Mouse (Mus musculus): ENCODE results near the gene Nradd. TPM values are rescaled to one million over a fixed set of nuclear protein-coding genes. Genes with fewer than 3 reads are reported as not detected.

Nradd gene
- total and polyA plus RNA-seq, 2 experiments from 2014 or later: 17.4 to 23.2 TPM

- Histone ChIP-seq H3K4me1 (ENCODE audit: insufficient read depth, low read length) (peaks cover 5% of the 10 kb centered on the region), H3K4me3 (ENCODE audit: low read depth, low read length) (peak overlapping the region; percentile 38), H3K27ac (ENCODE audit: low read depth, low read length) (no peak overlapping the region), H3K9ac (replicated peaks; ENCODE audit: low read length, poor library complexity, severe bottlenecking) (peak overlapping the region; percentile 50; the same call in 1 of the 2 replicates), H3K4me2 (ENCODE audit: low read depth, low read length, poor library complexity, severe bottlenecking) (peak overlapping the region; percentile 67), H3K27me3 (ENCODE audit: insufficient read depth, low read length) (no peaks in the 10 kb centered on the region), H3K9me3 (ENCODE audit: low read length) (no peaks in the 10 kb centered on the region), H3K36me3 (ENCODE audit: insufficient read depth, low read length) (peaks cover 41% of the 10 kb centered on the region)
- WGBS: 41% methylated on average over 8 of the region's 8 CpGs
- DNase-seq (ENCODE audit: low spot score) (no peak), ATAC-seq (ENCODE audit: low FRiP score) (no peak)
- TF ChIP-seq CTCF (IDR thresholded peaks at IDR 0.05): no peak
Observed at GRCm38 (mm10) chr9:110623416-110624195, 646 bp downstream of the Nradd start.

- no peak overlapping the region for H3K27ac ChIP-seq (ENCODE audit: low read depth, low read length)
- ATAC-seq (ENCODE audit: low FRiP score): no peak
- no peak overlapping the region for H3K4me2 ChIP-seq (ENCODE audit: low read depth, low read length, poor library complexity, severe bottlenecking)
- H3K9me3 ChIP-seq (ENCODE audit: low read length): no peaks in the 10 kb centered on the region
- H3K4me1 ChIP-seq (ENCODE audit: insufficient read depth, low read length): peaks cover 5% of the 10 kb centered on the region
- WGBS: 87% methylated on average over 12 of the region's 12 CpGs
- H3K4me3 ChIP-seq (ENCODE audit: low read depth, low read length): no peak overlapping the region
- peaks cover 37% of the 10 kb centered on the region for H3K36me3 ChIP-seq (ENCODE audit: insufficient read depth, low read length)
- no peak for TF ChIP-seq CTCF (IDR thresholded peaks at IDR 0.05)
- no peak for DNase-seq (ENCODE audit: low spot score)
- H3K27me3 ChIP-seq (ENCODE audit: insufficient read depth, low read length): no peaks in the 10 kb centered on the region
- no peak overlapping the region for H3K9ac ChIP-seq (replicated peaks; ENCODE audit: low read length, poor library complexity, severe bottlenecking)
Observed at GRCm38 (mm10) chr9:110622621-110623219, 1.5 kb downstream of the Nradd start.

GRCm38 (mm10) chr9:110620685-110621084 lies 3.6 kb downstream of the Nradd start:
- 93% methylated on average over 7 of the region's 7 CpGs for WGBS
- ATAC-seq (ENCODE audit: low FRiP score) (no peak), DNase-seq (ENCODE audit: low spot score) (no peak)
- no peak for TF ChIP-seq CTCF (IDR thresholded peaks at IDR 0.05)
- peaks cover 34% of the 10 kb centered on the region for H3K36me3 ChIP-seq (ENCODE audit: insufficient read depth, low read length)
- H3K9ac ChIP-seq (replicated peaks; ENCODE audit: low read length, poor library complexity, severe bottlenecking): no peak overlapping the region
- no peaks in the 10 kb centered on the region for H3K9me3 ChIP-seq (ENCODE audit: low read length)
- H3K4me1 ChIP-seq (ENCODE audit: insufficient read depth, low read length): peaks cover 5% of the 10 kb centered on the region
- no peak overlapping the region for H3K4me2 ChIP-seq (ENCODE audit: low read depth, low read length, poor library complexity, severe bottlenecking)
- no peak overlapping the region for H3K4me3 ChIP-seq (ENCODE audit: low read depth, low read length)
- H3K27me3 ChIP-seq (ENCODE audit: insufficient read depth, low read length): no peaks in the 10 kb centered on the region
- H3K27ac ChIP-seq (ENCODE audit: low read depth, low read length): no peak overlapping the region

GRCm38 (mm10) chr9:110620180-110620579 lies 4.1 kb downstream of the Nradd start:
- Histone ChIP-seq H3K27me3 (ENCODE audit: insufficient read depth, low read length) (no peaks in the 10 kb centered on the region), H3K27ac (ENCODE audit: low read depth, low read length) (no peak overlapping the region), H3K9me3 (ENCODE audit: low read length) (no peaks in the 10 kb centered on the region), H3K4me3 (ENCODE audit: low read depth, low read length) (no peak overlapping the region), H3K4me2 (ENCODE audit: low read depth, low read length, poor library complexity, severe bottlenecking) (no peak overlapping the region), H3K4me1 (ENCODE audit: insufficient read depth, low read length) (peaks cover 3% of the 10 kb centered on the region), H3K9ac (replicated peaks; ENCODE audit: low read length, poor library complexity, severe bottlenecking) (no peak overlapping the region), H3K36me3 (ENCODE audit: insufficient read depth, low read length) (peaks cover 37% of the 10 kb centered on the region)
- ATAC-seq (ENCODE audit: low FRiP score) (no peak), DNase-seq (ENCODE audit: low spot score) (no peak)
- peak; percentile 24; the same call in 1 of the 2 replicates for TF ChIP-seq CTCF (IDR thresholded peaks at IDR 0.05)
- WGBS: 86% methylated on average over 7 of the region's 7 CpGs

GRCm38 (mm10) chr9:110617081-110617480 lies 7.2 kb downstream of the Nradd start:
- Histone ChIP-seq H3K27ac (ENCODE audit: low read depth, low read length) (no peak overlapping the region), H3K9me3 (ENCODE audit: low read length) (no peaks in the 10 kb centered on the region), H3K4me1 (ENCODE audit: insufficient read depth, low read length) (no peaks in the 10 kb centered on the region), H3K36me3 (ENCODE audit: insufficient read depth, low read length) (peaks cover 41% of the 10 kb centered on the region), H3K4me2 (ENCODE audit: low read depth, low read length, poor library complexity, severe bottlenecking) (no peak overlapping the region), H3K9ac (replicated peaks; ENCODE audit: low read length, poor library complexity, severe bottlenecking) (no peak overlapping the region), H3K4me3 (ENCODE audit: low read depth, low read length) (no peak overlapping the region), H3K27me3 (ENCODE audit: insufficient read depth, low read length) (no peaks in the 10 kb centered on the region)
- TF ChIP-seq CTCF (IDR thresholded peaks at IDR 0.05): no peak
- no peak for DNase-seq (ENCODE audit: low spot score)
- no peak for ATAC-seq (ENCODE audit: low FRiP score)
- WGBS: 92% methylated on average over 3 of the region's 3 CpGs

- no peaks in the 10 kb centered on the region for H3K9me3 ChIP-seq (ENCODE audit: low read length)
- ATAC-seq (ENCODE audit: low FRiP score) (no peak), DNase-seq (ENCODE audit: low spot score) (no peak)
- TF ChIP-seq CTCF (IDR thresholded peaks at IDR 0.05): no peak
- 87% methylated on average over 3 of the region's 3 CpGs for WGBS
- no peaks in the 10 kb centered on the region for H3K4me1 ChIP-seq (ENCODE audit: insufficient read depth, low read length)
- no peak overlapping the region for H3K9ac ChIP-seq (replicated peaks; ENCODE audit: low read length, poor library complexity, severe bottlenecking)
- no peak overlapping the region for H3K4me3 ChIP-seq (ENCODE audit: low read depth, low read length)
- H3K27me3 ChIP-seq (ENCODE audit: insufficient read depth, low read length): no peaks in the 10 kb centered on the region
- no peak overlapping the region for H3K27ac ChIP-seq (ENCODE audit: low read depth, low read length)
- H3K36me3 ChIP-seq (ENCODE audit: insufficient read depth, low read length): peaks cover 11% of the 10 kb centered on the region; the same call in 1 of the 2 replicates
- H3K4me2 ChIP-seq (ENCODE audit: low read depth, low read length, poor library complexity, severe bottlenecking): no peak overlapping the region
Observed at GRCm38 (mm10) chr9:110611471-110611870, 12.8 kb downstream of the Nradd start.

All from midbrain, postnatal 0 days (tissue).